Mouse (Mus musculus): Measurements from ENCODE around the gene Kiss1. TPM values are rescaled to one million over a fixed set of nuclear protein-coding genes. Genes with fewer than 3 reads are reported as not detected.
"Not testable (repeated sequence)": the region's sequence is repeated elsewhere in the genome, so short reads cannot be mapped to it uniquely, and the experiment has no call there.

Kiss1 gene
- polyA plus RNA-seq, 1 experiment from 2014 or later = not detected

GRCm38 (mm10) chr1:133331142-133331541 lies 9.5 kb downstream of the Kiss1 start:
- Histone ChIP-seq H3K4me3 (ENCODE audit: low read depth, low read length) (no peak overlapping the region), H3K4me1 (replicated peaks; ENCODE audit: control insufficient read depth, insufficient read depth) (no peaks in the 10 kb centered on the region), H3K27ac (replicated peaks) (no peak overlapping the region), H3K36me3 (ENCODE audit: control insufficient read depth, insufficient read depth, low read length) (no peaks in the 10 kb centered on the region), H3K9ac (ENCODE audit: low read length) (no peak overlapping the region), H3K9me3 (ENCODE audit: control insufficient read depth, low read length) (no peaks in the 10 kb centered on the region), H3K27me3 (ENCODE audit: control insufficient read depth, insufficient read depth, low read length) (peaks cover 3% of the 10 kb centered on the region; the same call in 1 of the 2 replicates), H3K4me2 (replicated peaks; ENCODE audit: low read depth) (no peak overlapping the region)
- 74% methylated on average over 3 of the region's 3 CpGs for WGBS
- no peak for ATAC-seq (ENCODE audit: low FRiP score, low TSS enrichment)
- no peak for DNase-seq (ENCODE audit: low spot score)
- TF ChIP-seq CTCF (IDR thresholded peaks at IDR 0.05; ENCODE audit: low read depth) = no peak
- TF ChIP-seq EP300 (optimal IDR thresholded peaks at IDR 0.05) = no peak

GRCm38 (mm10) chr1:133332656-133333430 lies 11.2 kb downstream of the Kiss1 start:
- H3K9ac ChIP-seq (ENCODE audit: low read length) = no peak overlapping the region
- H3K9me3 ChIP-seq (ENCODE audit: control insufficient read depth, low read length) = no peaks in the 10 kb centered on the region
- no peaks in the 10 kb centered on the region for H3K4me1 ChIP-seq (replicated peaks; ENCODE audit: control insufficient read depth, insufficient read depth)
- DNase-seq (ENCODE audit: low spot score) (no peak), ATAC-seq (ENCODE audit: low FRiP score, low TSS enrichment) (no peak)
- no peaks in the 10 kb centered on the region for H3K36me3 ChIP-seq (ENCODE audit: control insufficient read depth, insufficient read depth, low read length)
- H3K4me2 ChIP-seq (replicated peaks; ENCODE audit: low read depth) = no peak overlapping the region
- H3K4me3 ChIP-seq (ENCODE audit: low read depth, low read length) = no peak overlapping the region
- no peak for TF ChIP-seq EP300 (optimal IDR thresholded peaks at IDR 0.05)
- TF ChIP-seq CTCF (IDR thresholded peaks at IDR 0.05; ENCODE audit: low read depth) = no peak
- H3K27me3 ChIP-seq (ENCODE audit: control insufficient read depth, insufficient read depth, low read length) = peaks cover 3% of the 10 kb centered on the region; the same call in 1 of the 2 replicates
- 85% methylated on average over 11 of the region's 11 CpGs for WGBS
- H3K27ac ChIP-seq (replicated peaks) = no peak overlapping the region

GRCm38 (mm10) chr1:133333937-133334336 lies 12.3 kb downstream of the Kiss1 start:
- Histone ChIP-seq H3K9me3 (ENCODE audit: control insufficient read depth, low read length) (no peaks in the 10 kb centered on the region), H3K4me1 (replicated peaks; ENCODE audit: control insufficient read depth, insufficient read depth) (no peaks in the 10 kb centered on the region), H3K36me3 (ENCODE audit: control insufficient read depth, insufficient read depth, low read length) (no peaks in the 10 kb centered on the region), H3K4me3 (ENCODE audit: low read depth, low read length) (no peak overlapping the region), H3K4me2 (replicated peaks; ENCODE audit: low read depth) (no peak overlapping the region), H3K27me3 (ENCODE audit: control insufficient read depth, insufficient read depth, low read length) (peaks cover 3% of the 10 kb centered on the region; the same call in 1 of the 2 replicates), H3K27ac (replicated peaks) (no peak overlapping the region), H3K9ac (ENCODE audit: low read length) (no peak overlapping the region)
- ATAC-seq (ENCODE audit: low FRiP score, low TSS enrichment) (no peak), DNase-seq (ENCODE audit: low spot score) (no peak)
- 78% methylated on average over 6 of the region's 6 CpGs for WGBS
- TF ChIP-seq CTCF (IDR thresholded peaks at IDR 0.05; ENCODE audit: low read depth) (no peak), EP300 (optimal IDR thresholded peaks at IDR 0.05) (no peak)

DNA sequence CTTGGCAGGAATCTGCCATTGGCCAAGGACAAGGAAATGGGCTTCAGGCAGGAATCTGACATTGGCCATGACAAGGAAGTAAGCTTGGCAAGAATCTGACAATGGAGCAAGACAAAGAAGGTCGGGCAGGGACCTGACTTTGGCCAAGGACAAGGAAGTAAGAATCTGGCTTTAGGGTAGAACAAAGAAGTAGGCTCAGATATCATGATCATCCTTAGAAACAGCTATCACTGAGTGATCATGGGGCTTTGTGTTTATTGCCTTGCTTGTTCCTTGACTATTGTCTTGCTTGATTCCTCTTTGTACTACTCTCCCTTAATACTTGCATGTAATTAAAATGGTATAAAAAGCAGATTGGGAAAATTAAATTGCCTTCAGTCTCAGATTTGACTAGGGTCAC lies 18.7 kb downstream of the Kiss1 start:
- not testable (repeated sequence) for H3K27ac ChIP-seq (replicated peaks); H3K36me3 ChIP-seq (ENCODE audit: control insufficient read depth, insufficient read depth, low read length); ATAC-seq (ENCODE audit: low FRiP score, low TSS enrichment); H3K4me3 ChIP-seq (ENCODE audit: low read depth, low read length); H3K9me3 ChIP-seq (ENCODE audit: control insufficient read depth, low read length); H3K4me2 ChIP-seq (replicated peaks; ENCODE audit: low read depth); DNase-seq (ENCODE audit: low spot score); H3K9ac ChIP-seq (ENCODE audit: low read length); H3K27me3 ChIP-seq (ENCODE audit: control insufficient read depth, insufficient read depth, low read length); H3K4me1 ChIP-seq (replicated peaks; ENCODE audit: control insufficient read depth, insufficient read depth)
- WGBS = 63% methylated on average over 1 of the region's 1 CpGs

- no peak overlapping the region for H3K27ac ChIP-seq (replicated peaks)
- H3K36me3 ChIP-seq (ENCODE audit: control insufficient read depth, insufficient read depth, low read length) = no peaks in the 10 kb centered on the region
- ATAC-seq (ENCODE audit: low FRiP score, low TSS enrichment) (no peak), DNase-seq (ENCODE audit: low spot score) (no peak)
- no peaks in the 10 kb centered on the region for H3K27me3 ChIP-seq (ENCODE audit: control insufficient read depth, insufficient read depth, low read length)
- H3K4me1 ChIP-seq (replicated peaks; ENCODE audit: control insufficient read depth, insufficient read depth) = 0 out of 2 replicates have a peak, but pooled peaks cover 3% of the 10 kb centered on the region
- H3K4me3 ChIP-seq (ENCODE audit: low read depth, low read length) = no peak overlapping the region
- H3K9me3 ChIP-seq (ENCODE audit: control insufficient read depth, low read length) = no peaks in the 10 kb centered on the region
- WGBS = 83% methylated on average over 2 of the region's 2 CpGs
- H3K4me2 ChIP-seq (replicated peaks; ENCODE audit: low read depth) = no peak overlapping the region
- TF ChIP-seq CTCF (IDR thresholded peaks at IDR 0.05; ENCODE audit: low read depth) = no peak
- TF ChIP-seq EP300 (optimal IDR thresholded peaks at IDR 0.05) = no peak
- no peak overlapping the region for H3K9ac ChIP-seq (ENCODE audit: low read length)
Observed at GRCm38 (mm10) chr1:133344357-133344756, 22.7 kb downstream of the Kiss1 start.

DNA sequence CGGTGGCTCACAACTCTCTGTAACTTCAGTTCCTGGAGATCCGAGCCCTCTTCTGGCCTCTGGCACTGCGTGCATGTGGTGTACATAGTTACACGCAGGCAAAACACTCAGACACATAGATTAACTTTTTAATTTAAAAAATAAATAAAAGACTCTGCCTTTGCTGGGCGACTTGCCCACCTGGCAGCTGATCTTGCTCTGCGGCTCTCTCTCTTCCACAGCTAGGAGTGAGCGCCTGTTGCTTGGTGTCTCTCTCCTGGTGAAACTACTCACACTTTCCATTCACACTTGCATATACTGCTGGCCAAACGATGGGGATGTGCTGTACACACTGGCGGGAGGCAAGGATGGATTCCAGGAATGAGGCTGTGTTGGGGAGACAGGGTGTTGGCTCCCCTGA lies 24.9 kb downstream of the Kiss1 start:
- H3K9me3 ChIP-seq (ENCODE audit: control insufficient read depth, low read length) = no peaks in the 10 kb centered on the region
- DNase-seq (ENCODE audit: low spot score) = peak; percentile 13
- no peak overlapping the region for H3K27ac ChIP-seq (replicated peaks)
- no peaks in the 10 kb centered on the region for H3K27me3 ChIP-seq (ENCODE audit: control insufficient read depth, insufficient read depth, low read length)
- no peak for ATAC-seq (ENCODE audit: low FRiP score, low TSS enrichment)
- TF ChIP-seq EP300 (optimal IDR thresholded peaks at IDR 0.05) = no peak
- TF ChIP-seq CTCF (IDR thresholded peaks at IDR 0.05; ENCODE audit: low read depth) = no peak
- 0 out of 2 replicates have a peak, but pooled peaks cover 3% of the 10 kb centered on the region for H3K4me1 ChIP-seq (replicated peaks; ENCODE audit: control insufficient read depth, insufficient read depth)
- no peaks in the 10 kb centered on the region for H3K36me3 ChIP-seq (ENCODE audit: control insufficient read depth, insufficient read depth, low read length)
- 62% methylated on average over 9 of the region's 9 CpGs for whole genome bisulfite sequencing
- no peak overlapping the region for H3K9ac ChIP-seq (ENCODE audit: low read length)
- no peak overlapping the region for H3K4me2 ChIP-seq (replicated peaks; ENCODE audit: low read depth)
- no peak overlapping the region for H3K4me3 ChIP-seq (ENCODE audit: low read depth, low read length)

All from stomach, postnatal 0 days (tissue).